ENCODE assay signal across 21 mouse cellular contexts in genomic region chr1:96397982-96398381, GRCm38 (mm10).
"Had no signal": no experiment of that assay in that cellular context is flagged by ENCODE, and none has a peak within 500 bp of the region (broad histone marks: within the 10 kb centered on the region; RNA-seq: fewer than 3 reads in every experiment).

No protein-coding gene starts in this region.

- H3K4me2 ChIP-seq: intestine, embryonic 15.5 days; kidney, embryonic 15.5 days; liver, embryonic 11.5 days; lung, embryonic 14.5 days; midbrain, embryonic 13.5 days had no signal

- H3K4me3 ChIP-seq: intestine, embryonic 15.5 days; kidney, embryonic 15.5 days; left cerebral cortex, adult 2 months; midbrain, embryonic 10.5 days; midbrain, embryonic 13.5 days; myocyte had no signal

- H3K27me3 ChIP-seq: intestine, embryonic 15.5 days; kidney, embryonic 15.5 days; midbrain, embryonic 13.5 days had no signal

- H3K27ac ChIP-seq: intestine, embryonic 15.5 days; kidney, embryonic 15.5 days; left cerebral cortex, adult 2 months; liver, embryonic 14.5 days; macrophage; midbrain, embryonic 10.5 days; midbrain, embryonic 13.5 days had no signal

- ATAC-seq: intestine, embryonic 15.5 days; liver, postnatal 0 days; lung, postnatal 0 days; midbrain, embryonic 13.5 days; midbrain, embryonic 16.5 days had no signal

- H3K4me1 ChIP-seq: intestine, embryonic 15.5 days; kidney, embryonic 15.5 days; midbrain, embryonic 10.5 days; midbrain, embryonic 13.5 days had no signal

- H3K9ac ChIP-seq: intestine, embryonic 15.5 days; kidney, embryonic 15.5 days; liver, embryonic 14.5 days; liver, postnatal 0 days; lung, embryonic 14.5 days; midbrain, embryonic 13.5 days had no signal

- DNase-seq: kidney, adult 11 months; kidney, adult 8-10 months; kidney, postnatal 10 days; kidney, postnatal 36 days; layer of hippocampus, postnatal 36 days; liver, postnatal 0 days; lung, embryonic 14.5 days; retina, postnatal 1 day; thymus, adult 18-20 months; thymus, postnatal 36 days had no signal

- H3K36me3 ChIP-seq: intestine, embryonic 15.5 days; kidney, embryonic 15.5 days; midbrain, embryonic 10.5 days; midbrain, embryonic 13.5 days had no signal

- H3K9me3 ChIP-seq: intestine, embryonic 15.5 days; kidney, embryonic 15.5 days; midbrain, embryonic 10.5 days; midbrain, embryonic 13.5 days had no signal
